Mouse (Mus musculus): ENCODE measurements around the gene Sncb. TPM values are rescaled to one million over a fixed set of nuclear protein-coding genes. Genes with fewer than 3 reads are reported as not detected.
"Not testable (repeated sequence)": the region's sequence is repeated elsewhere in the genome, so short reads cannot be mapped to it uniquely, and the experiment has no call there.

Gene Sncb
- total RNA-seq (2021) = 1 to 10 TPM; 1.5 to 2.0 TPM
- polyA plus RNA-seq (2012; rRNA removed) = 2.2 and 5.4 TPM in 2 replicates
- long read RNA-seq = 0 reads

DNA sequence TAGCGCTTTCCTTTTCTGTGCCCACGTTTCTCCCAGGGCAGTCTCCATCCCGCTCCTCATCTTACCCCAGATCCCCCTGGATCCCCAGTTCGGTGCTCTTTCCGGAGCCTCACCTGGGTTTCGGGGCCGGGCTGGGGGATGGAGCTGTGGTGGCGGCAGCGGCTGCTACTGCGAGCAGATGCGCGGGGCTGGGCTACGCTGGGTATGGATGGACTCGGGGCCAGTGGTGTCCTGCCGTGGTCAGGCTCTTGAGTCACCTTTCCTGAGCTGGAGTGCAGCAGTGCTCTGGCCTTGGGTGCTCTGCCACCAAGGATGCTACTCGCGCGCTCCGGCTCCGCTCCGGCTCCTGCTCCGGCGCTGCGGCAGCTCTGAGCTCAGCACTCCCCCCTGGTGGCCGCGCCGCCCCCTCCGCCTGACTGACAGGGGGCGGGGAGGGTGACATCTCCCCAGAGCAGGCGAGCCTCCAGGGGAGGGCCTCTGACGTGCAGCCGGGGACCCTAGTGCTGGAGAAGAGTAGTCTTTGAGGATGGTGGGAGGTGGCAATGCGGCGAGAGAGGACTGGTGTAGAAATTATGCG is at the start of gene Sncb:
Gene Sncb, minus strand, starts transcription at position 404 of the 577 bp plus-strand sequence.
- DNase-seq = peak; percentile 79

DNA sequence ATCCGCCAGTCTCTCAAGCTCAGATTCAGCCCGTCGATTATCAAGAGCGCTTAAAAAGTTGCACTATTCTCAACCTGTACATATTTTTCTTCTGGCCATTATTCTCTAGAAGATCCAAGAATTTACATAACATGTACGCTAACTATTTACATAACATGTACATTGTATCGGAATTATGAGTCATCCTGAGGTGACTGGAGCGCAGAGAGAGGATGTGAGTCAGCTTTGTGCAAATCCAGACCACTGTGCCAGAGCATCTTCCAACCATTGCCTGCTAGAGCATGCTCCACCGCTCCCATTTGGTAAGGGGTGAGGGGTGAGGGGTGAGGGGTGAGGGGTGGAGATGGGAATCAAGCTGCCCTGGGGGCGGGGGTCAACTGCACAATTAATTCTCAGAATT is 47.0 kb upstream of the Sncb start:
- no peak for DNase-seq

DNA sequence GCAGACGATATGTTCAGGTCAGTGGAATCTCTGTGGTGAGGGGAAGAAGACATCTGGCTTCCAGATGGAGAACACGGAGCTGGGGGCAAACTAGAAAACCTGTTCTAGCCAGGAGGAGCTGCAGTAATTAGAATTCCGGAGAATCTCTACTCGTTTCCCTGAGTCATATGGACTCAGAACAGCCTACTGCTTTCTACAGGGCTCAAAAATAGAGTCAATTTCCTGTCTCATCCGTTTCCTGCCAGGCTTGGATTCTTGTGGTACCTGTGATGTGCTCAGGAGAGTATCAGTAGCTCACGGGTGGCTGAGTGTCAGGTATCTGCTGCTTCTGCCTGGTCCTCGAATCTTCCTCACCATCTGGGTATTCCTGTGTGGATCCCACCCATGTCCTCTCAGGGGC is 45.1 kb upstream of the Sncb start:
- DNase-seq = no peak

DNA sequence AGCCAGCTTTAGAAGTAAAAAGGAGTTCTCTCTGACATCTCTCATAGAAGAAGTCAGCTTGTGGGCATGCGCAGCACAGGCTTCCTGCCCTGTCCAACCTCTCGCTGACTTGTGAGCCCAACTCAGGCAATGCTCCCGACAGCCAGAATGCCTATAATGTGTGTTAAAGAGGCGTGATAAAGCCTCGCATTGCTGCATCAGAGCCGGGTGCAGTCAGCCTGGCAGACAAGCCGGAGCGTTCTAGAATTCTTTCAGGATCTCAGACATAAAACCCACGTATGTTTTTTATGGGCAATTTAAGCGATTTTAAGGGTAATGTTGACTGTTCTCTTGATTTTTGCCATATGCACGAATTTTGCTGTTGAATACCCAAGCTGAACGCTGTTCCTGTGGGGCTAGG is 41.7 kb upstream of the Sncb start:
- DNase-seq = no peak

DNA sequence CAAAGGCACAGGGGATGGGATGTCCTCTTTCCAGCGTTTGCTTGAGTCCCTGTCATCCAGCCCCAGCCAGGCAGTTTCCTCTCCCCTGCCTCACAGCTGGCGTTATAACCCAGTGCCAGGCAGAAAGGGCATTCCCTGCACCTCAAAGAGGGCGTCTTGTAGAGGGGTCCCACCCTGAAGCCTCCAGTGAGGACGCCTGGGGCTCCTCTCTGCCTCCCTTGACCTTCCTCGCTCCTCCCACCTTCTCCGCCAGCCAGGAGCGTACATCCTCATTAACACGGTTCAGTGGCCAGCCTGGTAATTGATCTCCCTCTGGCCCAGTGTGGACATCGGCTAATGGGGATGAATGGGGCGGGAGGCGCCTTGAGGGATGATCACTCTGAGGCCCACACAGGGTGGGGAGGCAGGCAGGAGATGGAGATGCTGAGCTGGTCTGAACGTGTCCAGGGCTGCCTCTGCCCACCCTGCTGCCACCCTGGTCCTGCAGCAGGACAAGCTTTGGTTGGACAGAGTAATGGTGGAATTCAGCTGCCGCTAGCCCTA is 40.1 kb upstream of the Sncb start:
- no peak for DNase-seq

DNA sequence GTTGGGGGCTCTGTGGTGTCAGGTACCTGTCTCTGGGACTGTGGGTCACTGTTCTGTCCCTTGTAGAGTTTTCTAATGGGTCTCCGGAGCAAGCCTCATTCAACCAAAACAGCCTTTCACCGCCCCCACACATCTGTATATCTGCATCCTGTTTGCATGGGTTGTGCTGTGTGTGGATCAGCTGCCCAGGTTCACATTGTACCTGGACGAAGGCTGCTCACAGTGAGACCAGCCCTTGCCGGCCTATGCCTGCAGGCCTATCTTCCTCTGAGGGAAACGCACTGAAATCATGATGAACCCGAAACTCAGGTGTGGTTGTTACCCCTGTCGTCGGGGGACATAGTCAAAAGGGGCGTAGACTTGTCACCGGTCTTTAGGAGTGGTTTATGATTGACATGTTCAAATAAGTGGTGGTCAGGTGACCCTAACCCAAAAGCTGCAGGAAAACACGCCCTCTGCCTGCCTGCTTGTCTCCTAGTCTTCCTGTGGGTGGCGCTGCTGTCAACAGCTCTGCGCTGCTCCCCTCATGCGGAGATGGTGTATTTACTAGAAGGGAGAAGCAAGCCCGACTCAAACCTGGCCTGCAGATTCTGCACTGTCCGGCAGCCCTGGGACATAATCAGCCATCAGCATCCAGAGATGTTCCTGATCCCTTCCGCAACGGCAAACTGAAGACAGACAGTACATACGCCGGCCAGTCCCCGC is 38.9 kb upstream of the Sncb start:
- no peak for DNase-seq

DNA sequence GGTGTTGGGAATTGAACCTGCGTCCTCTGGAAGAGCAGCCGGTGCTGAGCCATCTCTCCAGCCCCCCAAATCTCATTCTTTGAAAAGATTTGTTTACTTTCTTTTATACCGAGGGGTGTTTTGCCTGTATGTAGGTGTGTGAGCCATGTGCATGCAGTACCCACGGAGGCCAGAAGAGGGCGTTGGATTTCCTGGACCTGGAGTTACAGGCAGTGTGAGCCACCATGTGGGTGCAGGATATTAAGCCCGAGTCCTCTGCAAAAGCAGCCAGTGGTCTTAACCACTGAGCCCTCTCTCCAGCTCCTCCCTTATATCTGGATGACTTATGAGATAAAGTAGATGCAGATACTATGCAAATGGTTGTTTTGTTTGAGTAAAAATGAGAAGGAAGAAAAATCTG is 36.6 kb upstream of the Sncb start:
- no peak for DNase-seq

DNA sequence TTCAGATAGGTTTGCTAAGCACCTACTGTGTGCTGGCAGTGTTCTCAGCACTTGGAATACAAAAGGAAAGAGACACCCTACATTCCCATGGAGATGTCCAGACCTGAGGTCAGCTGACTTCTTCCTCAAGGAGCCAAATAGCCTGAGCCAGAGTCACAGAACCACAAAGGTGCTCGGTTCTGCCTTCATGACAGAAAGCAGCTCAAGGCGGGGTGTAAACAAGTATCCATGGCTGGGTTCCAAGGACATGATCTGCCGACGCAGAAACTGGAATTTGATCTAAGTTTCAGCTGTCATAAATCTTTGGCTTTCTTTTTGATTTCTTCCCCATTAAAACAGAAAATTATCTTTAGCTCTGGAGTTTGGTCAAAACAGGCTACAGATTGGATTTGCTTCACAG is 33.8 kb upstream of the Sncb start:
- peak; percentile 20 for DNase-seq

DNA sequence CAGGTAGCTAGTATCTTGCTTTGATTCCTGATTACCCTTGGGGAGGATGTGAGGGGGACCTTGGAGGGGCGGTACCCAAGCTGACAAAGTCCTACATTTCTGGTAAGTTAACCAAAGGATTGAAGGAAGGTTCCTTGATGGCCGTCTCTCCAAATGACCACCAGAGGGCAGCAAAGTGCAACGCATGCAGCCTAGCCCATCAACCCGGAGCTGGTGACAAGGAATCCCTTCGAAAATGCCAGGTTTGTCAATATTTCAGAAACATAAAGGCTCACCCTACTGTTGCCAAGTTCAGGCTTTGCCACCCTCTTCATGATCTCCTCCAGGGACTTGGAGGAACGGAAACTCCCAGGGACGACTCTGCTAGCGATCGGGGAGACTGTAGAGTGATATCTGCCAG is 33.3 kb upstream of the Sncb start:
- DNase-seq = peak; percentile 73

DNA sequence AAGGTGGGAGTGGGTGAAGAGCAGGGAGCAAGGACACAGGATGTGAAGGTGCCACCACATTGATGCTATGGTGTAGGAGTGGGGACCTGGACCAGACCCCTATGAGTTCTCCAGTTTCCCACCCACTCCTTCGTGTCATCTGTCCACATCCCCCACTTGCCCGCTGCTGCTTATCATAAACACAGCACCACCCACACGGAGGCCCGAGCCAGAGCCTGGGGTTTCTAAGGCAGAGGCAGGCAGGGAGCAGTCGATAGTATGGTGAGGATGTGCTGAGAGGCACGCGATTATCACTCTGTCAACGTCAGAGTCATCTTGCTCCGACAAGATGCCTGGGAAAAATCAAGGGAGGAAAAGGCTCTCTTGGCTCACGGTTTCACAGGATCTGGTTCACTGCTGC is 32.3 kb upstream of the Sncb start:
- no peak for DNase-seq

DNA sequence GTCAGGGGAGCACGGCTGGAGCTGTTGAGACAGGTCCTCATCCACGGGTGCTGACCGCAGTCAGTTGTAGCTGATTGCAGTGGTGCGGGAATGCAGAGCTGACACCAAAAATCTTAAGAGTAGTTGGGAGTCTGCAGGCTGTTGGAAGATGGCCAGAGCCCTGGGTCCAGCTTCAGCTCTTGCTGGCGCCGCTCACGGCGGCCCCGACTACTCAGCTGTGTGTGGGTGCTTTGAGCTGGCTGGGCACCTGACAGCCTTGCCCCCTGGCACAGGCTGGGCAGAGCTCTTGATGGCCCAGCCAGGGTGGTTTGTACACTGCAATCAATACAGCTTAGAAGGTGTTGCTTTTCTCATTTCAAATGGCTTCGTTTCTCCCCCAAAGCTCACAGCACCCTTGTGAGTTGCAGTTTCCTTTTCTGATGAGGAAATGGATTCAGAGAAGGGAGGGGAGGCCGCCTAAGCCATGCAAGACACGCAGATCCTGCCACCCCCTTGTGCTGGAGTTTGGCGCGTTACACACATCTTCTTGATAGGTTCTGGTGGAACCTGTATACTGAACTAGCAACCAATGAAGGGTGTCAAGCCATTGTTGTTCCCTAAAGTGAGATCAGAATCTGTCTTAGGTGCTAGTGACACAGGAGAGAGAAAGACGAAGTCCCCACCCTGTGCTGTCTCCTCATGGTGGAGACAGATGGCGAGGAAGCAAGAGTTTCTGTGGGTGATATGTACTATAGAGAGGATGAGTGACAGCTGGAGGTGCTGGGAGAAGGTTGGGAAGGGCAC is 31.7 kb upstream of the Sncb start:
- no peak for DNase-seq

DNA sequence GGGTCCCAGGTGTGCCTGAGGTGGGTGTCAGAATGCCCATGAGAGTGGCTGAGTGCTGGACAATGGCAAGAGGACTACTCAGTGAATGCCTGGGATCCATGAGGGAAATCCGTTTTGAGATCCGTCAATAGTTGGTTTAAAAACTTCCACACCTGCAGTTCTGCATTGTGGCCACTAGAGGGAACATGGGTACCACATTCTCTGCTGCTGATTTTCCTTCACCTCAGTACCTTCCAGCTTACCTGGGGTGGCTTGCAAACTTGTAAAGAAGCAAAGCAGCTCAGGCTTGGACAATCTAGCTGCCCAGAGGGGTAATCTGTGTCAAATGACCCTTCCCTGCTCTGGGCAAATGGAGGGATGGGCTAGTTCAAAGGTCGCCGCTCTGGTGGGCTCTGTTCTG is 31.0 kb upstream of the Sncb start:
- DNase-seq = no peak

DNA sequence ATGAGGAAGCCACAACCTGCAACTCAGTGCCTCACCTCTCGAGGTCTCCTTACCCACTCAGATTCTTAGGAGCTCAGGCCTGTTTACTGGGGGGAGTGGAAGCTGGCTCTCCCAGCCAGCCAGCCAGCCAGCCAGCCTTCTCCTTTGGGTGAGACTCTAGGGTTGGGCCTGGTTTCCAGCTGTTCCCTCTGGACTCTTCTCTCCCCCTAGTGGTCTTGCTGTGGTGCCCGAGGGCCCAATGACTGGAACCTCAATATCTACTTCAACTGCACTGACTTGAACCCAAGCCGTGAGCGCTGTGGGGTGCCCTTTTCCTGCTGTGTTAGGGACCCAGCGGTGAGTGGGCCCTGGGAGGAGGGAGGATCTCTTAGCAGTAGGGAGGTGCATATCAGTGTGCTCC is 28.4 kb upstream of the Sncb start:
- no peak for DNase-seq

DNA sequence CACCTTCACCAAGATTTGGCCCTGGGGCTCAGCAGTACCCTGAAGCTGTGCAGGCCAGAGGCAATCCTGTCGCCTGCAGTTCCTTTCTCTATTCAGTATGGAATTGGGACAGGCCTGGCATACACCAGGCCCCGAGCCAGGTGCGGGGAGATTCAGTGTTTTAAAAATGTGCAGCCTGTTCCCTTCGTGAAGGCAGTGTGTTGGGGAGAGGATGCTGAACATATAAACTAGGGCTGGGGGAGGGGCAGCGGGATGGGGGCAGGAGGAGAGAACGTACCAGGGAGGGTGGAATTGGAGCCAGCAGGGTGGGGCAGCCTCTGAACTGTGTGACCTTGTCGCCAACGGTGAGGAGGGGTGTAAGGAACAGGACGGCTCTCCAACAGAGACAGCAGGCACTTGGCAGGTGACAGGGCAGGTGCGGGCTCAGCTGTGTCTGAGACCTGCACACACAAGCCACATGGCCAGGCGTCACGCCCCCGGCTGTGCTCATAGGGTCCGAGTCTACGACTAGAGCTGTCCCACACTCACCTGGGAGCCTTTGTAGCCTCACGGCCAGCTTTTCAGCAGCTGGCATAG is 27.7 kb upstream of the Sncb start:
- no peak for DNase-seq

DNA sequence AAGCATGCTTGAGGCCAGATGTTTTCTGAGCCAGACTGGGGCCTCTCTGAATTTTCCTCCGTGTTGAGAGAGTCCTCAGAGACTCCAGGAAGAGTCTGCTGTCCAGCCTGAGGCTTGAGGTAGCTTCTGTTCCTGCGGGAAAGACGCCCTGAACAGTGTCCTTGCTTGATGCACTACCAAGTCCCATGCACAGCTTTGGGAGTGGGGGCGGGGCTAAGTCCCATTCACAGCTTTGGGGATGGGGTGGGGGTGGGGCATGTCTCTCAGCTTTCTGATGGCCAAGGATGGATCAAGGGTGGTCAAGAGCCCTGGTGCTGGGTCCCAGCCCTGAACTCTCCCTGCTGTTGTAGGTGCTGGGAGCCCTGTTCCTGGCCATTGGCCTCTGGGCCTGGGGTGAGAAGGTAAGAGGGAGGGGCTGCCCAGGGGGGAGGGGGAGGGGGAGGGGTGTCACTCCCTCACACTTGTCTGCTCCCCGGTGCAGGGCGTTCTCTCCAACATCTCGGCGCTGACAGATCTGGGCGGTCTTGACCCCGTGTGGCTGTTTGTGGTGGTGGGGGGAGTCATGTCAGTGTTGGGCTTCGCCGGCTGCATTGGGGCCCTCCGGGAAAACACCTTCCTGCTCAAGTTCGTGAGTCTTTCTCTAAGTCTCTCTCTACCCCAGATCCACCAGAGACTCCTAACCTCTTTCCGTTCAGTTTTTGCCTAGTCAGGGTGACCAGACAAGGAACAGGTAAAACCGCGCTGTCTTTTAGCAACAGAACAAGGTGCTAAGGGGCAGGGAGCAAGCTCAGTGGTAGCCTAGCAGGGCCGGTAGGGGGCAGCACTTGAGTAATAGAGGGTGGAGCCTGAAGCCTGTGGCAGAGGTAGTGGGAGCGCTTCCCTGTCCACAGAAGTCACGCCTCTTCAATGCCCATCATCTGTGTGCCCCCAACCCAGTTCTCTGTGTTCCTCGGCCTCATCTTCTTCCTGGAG is 26.1 kb upstream of the Sncb start:
- DNase-seq = no peak

DNA sequence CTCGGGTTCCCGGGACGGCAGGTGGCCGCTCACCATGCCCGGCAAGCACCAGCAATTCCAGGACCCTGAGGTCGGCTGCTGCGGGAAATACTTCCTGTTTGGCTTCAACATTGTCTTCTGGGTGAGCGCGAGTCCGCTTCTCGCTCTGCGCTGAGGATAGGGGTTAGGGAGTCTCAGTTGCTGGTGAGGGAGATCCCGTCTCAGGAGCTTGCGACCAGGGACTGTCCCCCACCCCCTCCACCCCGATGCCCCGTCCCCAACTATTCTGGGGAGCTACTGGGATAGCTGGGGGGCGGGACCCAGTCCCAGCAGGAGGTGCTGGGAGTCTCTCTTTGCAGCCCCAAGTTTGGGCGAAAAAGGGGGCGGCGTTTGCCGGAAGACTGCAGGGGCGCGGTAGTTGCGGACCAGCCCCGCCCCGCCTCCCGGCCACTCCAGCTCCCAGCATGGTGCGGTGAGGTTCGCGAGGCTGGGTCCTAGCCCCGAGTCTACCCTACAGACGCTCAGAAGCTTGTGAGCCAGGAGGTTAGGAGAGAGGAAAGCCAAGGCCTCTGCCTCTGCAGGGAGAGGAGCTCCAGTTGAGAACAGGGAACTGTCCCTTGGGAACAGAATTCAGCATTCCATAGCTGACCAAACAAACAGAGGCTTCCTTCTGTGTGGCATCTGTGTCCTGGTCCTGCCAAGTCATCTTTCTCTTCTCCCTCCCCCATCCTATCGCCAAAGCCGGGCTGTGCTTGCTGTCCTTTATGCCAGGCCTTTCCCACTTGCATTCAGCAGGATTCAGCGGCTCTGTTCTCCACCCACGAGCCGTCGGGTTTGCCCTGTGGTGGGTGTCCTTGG is 23.4 kb upstream of the Sncb start:
- DNase-seq = peak; percentile 72

DNA sequence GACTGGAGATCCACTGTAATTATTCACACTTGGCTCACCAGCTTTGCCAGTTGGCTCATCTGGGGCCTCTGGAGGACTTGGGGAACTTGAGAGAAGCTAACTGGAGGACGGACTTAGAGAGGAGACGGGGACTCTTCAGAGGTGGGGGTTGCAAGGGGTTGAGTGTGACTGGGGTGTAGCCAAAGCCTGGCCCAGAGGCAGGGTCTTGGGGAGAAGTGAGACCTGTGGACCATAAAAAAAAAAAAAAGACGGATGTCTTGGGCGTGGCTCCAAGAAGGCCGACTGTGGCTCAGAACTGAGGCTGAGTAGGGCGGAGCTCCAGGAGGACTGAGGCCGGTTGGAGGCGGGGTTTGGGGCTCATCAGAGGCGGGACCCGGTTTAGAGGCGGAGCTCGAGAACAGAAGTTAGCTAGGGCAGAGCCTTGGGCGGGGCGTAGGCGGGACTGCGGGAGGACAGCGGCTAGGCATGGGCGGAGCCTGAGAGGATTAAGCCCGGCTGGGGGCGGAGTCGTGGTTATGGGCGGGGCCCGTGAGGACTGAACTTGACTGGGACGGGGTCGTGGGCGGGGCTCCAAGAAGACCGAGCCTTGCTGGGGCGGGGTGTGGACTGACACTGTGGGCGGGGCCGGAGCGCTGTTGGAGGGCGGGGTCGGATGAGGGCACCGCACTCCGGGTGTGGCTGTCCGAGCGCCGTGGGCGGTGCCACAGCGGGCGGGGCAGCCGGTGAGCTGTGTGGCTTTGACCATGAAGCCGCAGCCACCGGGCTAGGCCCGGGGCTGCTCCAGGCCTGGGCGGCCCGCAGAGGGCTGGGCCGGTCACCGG is 22.6 kb upstream of the Sncb start, which contains the start of gene Tspan17:
Gene Tspan17, plus strand, starts transcription at position 638 of the 821 bp plus-strand sequence.
- peak; percentile 99 for DNase-seq

DNA sequence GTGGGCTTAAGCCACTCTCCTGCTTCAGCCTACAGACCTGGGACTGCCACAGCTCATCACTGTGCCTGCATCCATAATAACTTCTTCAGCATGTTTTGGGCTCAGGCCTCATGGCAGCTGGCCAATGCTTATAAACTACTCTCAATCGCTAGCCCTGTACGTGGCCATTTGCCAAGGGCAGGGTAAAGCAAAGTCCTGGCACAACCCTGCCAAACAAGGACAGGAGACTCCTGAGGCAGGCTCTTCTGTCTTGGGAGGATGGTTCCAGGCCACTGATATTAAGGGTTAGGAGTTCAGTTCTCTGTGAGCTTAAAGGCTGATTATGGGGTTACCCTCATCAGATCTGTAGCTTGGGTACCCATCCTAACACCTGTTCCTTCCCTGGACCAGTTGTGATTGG is 21.2 kb upstream of the Sncb start:
- not testable (repeated sequence) for DNase-seq

DNA sequence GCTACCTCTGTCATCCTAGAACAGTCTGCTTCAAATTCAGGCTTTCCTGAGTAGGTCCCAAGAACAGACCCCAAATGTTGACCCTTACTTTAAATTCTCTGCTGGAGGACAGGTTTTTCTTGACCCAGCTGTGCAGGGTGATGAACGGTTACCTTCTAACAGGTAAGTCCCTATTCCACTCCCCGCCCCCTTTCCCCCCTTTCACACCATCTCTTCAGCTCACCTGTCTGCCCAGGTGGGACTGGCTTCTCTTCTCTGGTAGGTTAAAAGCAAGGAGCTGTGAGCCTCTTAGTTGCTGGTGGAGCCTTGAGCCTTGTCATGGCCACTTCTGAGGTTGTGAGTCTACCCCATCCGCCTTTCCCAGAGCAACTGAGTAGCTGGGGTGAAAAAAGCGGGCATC is 17.3 kb upstream of the Sncb start, which contains the start of gene Eif4e1b:
Gene Eif4e1b, plus strand, starts transcription at position 301 of the 400 bp plus-strand sequence.
- no peak for DNase-seq

All from adrenal gland, adult 2 months (tissue).